Mouse (Mus musculus): ENCODE data around the gene Scnn1g.
A peak's percentile ranks its signal among the peaks of the same experiment; 100 is the strongest.

Scnn1g gene

GRCm38 (mm10) chr7:121734171-121734831 is at the start of gene Scnn1g:
TSS of gene Scnn1g (plus strand) at chr7:121734479.
- peak; percentile 85 to 91 for DNase-seq (ENCODE audit: low spot score in 2 of 2)

GRCm38 (mm10) chr7:121685140-121685984 is 48.9 kb upstream of the Scnn1g start:
- DNase-seq (ENCODE audit: low spot score in 2 of 2) = no peak

GRCm38 (mm10) chr7:121689338-121689737 is 44.9 kb upstream of the Scnn1g start:
- no peak for DNase-seq (ENCODE audit: low spot score in 2 of 2)

- no peak for DNase-seq (ENCODE audit: low spot score in 2 of 2)
Measured at GRCm38 (mm10) chr7:121691803-121692202, 42.5 kb upstream of the Scnn1g start.

GRCm38 (mm10) chr7:121697170-121697569 is 37.1 kb upstream of the Scnn1g start:
- DNase-seq (ENCODE audit: low spot score in 2 of 2) = no peak

- DNase-seq (ENCODE audit: low spot score in 2 of 2) = no peak
Measured at GRCm38 (mm10) chr7:121697574-121697973, 36.7 kb upstream of the Scnn1g start.

GRCm38 (mm10) chr7:121699218-121699617 is 35.1 kb upstream of the Scnn1g start:
- no peak for DNase-seq (ENCODE audit: low spot score in 2 of 2)

GRCm38 (mm10) chr7:121700480-121700879 is 33.8 kb upstream of the Scnn1g start:
- DNase-seq (ENCODE audit: low spot score in 2 of 2) = no peak

- DNase-seq (ENCODE audit: low spot score in 2 of 2) = no peak
Measured at GRCm38 (mm10) chr7:121701983-121702382, 32.3 kb upstream of the Scnn1g start.

GRCm38 (mm10) chr7:121705051-121705450 is 29.2 kb upstream of the Scnn1g start:
- DNase-seq (ENCODE audit: low spot score in 2 of 2) = no peak

GRCm38 (mm10) chr7:121706411-121707072 is 27.7 kb upstream of the Scnn1g start:
- DNase-seq (ENCODE audit: low spot score in 2 of 2) = peak in 1 of 2 experiments; percentile 30

GRCm38 (mm10) chr7:121707073-121707667 is 27.1 kb upstream of the Scnn1g start, which contains the start of gene Usp31:
TSS of gene Usp31 (minus strand) at chr7:121707253.
- DNase-seq (ENCODE audit: low spot score in 2 of 2) = peak; percentile 88 to 90

GRCm38 (mm10) chr7:121711171-121711570 is 23.1 kb upstream of the Scnn1g start:
- peak in 1 of 2 experiments; percentile 23 for DNase-seq (ENCODE audit: low spot score in 2 of 2)

- no peak for DNase-seq (ENCODE audit: low spot score in 2 of 2)
Measured at GRCm38 (mm10) chr7:121717031-121717430, 17.2 kb upstream of the Scnn1g start.

- DNase-seq (ENCODE audit: low spot score in 2 of 2) = no peak
Measured at GRCm38 (mm10) chr7:121730225-121730624, 4.1 kb upstream of the Scnn1g start.

- peak in 1 of 2 experiments; percentile 19 for DNase-seq (ENCODE audit: low spot score in 2 of 2)
Measured at GRCm38 (mm10) chr7:121737511-121738415, 3.5 kb downstream of the Scnn1g start.

GRCm38 (mm10) chr7:121750244-121750643 is 16.0 kb downstream of the Scnn1g start:
- DNase-seq (ENCODE audit: low spot score in 2 of 2) = no peak

GRCm38 (mm10) chr7:121754748-121755147 is 20.5 kb downstream of the Scnn1g start:
- no peak for DNase-seq (ENCODE audit: low spot score in 2 of 2)

GRCm38 (mm10) chr7:121763328-121763727 is 29.0 kb downstream of the Scnn1g start:
- peak in 1 of 2 experiments; percentile 22 for DNase-seq (ENCODE audit: low spot score in 2 of 2)

GRCm38 (mm10) chr7:121767900-121768299 is 33.6 kb downstream of the Scnn1g start:
- DNase-seq (ENCODE audit: low spot score in 2 of 2) = no peak

GRCm38 (mm10) chr7:121768983-121769382 is 34.7 kb downstream of the Scnn1g start:
- no peak for DNase-seq (ENCODE audit: low spot score in 2 of 2)

All from urinary bladder, postnatal 4 days (tissue).